Mouse (Mus musculus) testis, adult 2 months (tissue): Measurements from ENCODE around the gene Itfg2.

ENCODE experiments used
- CTCF ChIP-seq: fragments of 200-500 bp; IDR thresholded peaks from 2 replicates; pipeline ENCODE4 v1.5.1; 2012; ENCODE audit warnings: low read depth, mild to moderate bottlenecking, inconsistent platforms, low read length, moderate library complexity; ENCODE audit not compliant: control insufficient read depth, insufficient read depth, insufficient replicate concordance
- POLR2A ChIP-seq: fragments of 200-500 bp; IDR thresholded peaks from 2 replicates; pipeline ENCODE4 v1.6.1; 2012; ENCODE audit warnings: low read depth, mild to moderate bottlenecking, inconsistent platforms, low read length, moderate library complexity; ENCODE audit not compliant: control insufficient read depth

DNA sequence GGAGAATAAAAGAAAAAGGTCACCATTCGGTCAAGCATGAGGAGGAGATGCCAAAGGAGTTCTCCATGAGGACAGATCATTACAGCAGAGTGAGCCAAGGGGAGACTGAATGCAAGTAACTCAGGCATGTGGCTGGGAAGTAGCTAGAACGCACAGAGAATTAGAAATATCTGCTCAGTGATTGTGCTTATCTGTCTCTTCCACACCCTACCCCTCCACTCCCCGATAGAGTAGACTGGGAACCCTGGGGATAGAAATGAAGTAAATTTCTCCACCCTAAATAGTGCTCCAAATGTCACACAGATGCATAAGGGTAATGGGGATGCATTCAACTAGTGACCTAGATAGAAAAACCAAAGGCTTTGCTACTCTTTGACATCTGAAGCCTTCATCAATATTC, 41.8 kb upstream of the Itfg2 start:
- TF ChIP-seq POLR2A (no peak), CTCF (no peak)
